Mouse (Mus musculus) T-helper 1 cell (primary cell): ENCODE data around the gene 9130019O22Rik.
"Not testable (repeated sequence)": the region's sequence is repeated elsewhere in the genome, so short reads cannot be mapped to it uniquely, and the experiment has no call there.

Experiments
- in situ Hi-C: fragments of 300-600 bp; cut with MboI, MseI; formaldehyde crosslinking; loops from one replicate; pipeline ENCODE4 v1.15.1; 2025; ENCODE audit warnings: high pct_unique_total_duplicates

Gene 9130019O22Rik

DNA sequence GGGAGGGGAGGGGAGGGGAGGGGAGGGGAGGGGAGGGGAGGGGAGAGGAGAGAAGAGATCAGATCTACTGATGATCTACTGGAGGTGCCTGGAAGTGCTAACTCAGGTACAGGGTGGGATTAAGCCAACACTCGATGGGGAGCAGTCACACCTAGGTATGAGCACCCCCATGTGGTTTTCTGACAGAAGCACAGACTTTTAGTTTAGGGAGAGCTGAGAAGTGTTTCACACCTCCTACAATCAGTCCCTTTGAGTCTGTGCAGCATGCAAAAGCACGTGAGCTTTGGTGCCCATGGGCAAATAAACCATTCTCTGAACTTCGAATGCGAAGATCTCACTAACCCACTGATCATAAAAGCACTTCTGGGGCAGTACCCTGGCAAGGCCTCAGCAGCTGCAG lies 44.6 kb downstream of the 9130019O22Rik start:
- in situ Hi-C loops = no loop called here

DNA sequence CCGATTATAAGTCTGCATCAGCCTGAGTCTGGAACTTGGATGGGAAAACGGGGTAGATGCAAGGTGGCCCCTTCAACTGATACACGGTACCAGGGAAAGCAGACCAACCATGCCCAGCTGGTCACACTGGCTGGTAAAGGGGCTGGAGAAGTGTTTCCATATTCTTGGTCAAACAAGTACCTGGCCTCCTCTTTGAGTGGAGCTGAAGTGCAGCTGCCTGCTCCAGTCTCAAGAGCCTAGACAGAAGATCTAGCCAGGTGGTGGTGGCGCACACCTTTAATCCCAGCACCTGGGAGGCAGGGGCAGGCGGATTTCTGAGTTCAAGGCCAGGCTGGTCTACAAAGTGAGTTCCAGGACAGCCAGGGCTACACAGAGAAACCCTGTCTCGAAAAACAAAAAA lies 45.1 kb downstream of the 9130019O22Rik start:
- in situ Hi-C loops = not testable (repeated sequence)

DNA sequence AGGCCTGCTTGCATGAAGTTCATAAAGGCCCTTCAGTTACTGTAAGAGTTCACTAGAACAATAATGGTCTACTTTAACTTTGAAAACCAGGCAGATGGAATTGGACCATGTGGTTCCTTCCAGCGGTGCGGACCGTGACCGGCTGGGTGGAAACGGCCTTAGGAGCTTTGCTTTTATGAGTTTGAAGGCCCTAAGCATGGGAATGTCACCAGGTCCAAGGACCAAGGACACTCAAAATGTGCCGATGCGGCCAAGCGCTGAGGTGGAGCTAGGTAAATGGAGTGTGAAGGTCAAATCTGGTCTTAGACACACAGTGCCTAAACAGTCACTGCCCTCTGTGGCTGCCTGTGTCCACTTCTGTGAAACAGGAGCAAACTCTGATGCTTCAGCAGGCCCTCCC lies 45.6 kb downstream of the 9130019O22Rik start:
- in situ Hi-C loops = no loop called here

DNA sequence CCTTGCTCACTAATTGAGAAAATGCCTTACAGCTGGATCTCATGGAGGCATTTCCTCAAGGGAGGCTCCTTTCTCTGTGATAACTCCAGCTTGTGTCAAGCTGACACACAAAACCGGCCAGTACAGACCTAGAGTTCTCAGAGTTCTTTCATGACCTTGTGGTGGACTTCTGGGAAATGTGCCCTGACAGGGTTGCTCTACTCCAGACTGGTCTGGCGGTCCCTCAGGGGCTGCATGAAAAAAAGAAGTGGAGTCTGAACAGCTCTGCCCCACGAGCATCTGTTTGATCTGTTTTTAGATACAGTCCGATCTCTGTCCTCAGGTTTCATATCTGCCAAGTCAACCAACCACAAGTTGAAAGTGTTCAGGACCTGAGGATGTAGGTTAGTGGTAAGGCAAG lies 49.3 kb downstream of the 9130019O22Rik start:
- in situ Hi-C loops = loop anchor here (5.0 kb wide), 1 partner anchor 35 kb away; no protein-coding TSS in a partner anchor

DNA sequence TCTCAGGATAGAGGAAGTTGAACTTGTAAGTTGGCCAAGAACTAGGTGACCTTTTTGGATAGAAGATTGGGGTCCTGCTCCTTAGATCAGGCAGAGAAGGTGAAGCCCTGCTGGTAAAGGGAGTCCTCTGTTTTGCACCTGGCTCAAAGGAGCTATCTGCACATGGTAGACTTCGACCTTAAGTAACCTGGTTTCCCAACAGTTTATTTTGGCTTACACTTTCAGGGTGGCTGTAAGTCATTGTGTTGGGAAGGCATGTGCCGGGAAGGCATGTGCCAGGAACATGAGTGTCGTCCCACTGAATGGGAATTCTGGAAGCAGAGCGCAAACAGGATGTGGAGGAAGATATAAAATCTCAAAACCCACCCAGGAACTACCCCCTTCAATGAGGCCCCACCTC lies 51.4 kb downstream of the 9130019O22Rik start:
- in situ Hi-C loops = loop anchor here (5.0 kb wide), 1 partner anchor 33 kb away; no protein-coding TSS in a partner anchor

DNA sequence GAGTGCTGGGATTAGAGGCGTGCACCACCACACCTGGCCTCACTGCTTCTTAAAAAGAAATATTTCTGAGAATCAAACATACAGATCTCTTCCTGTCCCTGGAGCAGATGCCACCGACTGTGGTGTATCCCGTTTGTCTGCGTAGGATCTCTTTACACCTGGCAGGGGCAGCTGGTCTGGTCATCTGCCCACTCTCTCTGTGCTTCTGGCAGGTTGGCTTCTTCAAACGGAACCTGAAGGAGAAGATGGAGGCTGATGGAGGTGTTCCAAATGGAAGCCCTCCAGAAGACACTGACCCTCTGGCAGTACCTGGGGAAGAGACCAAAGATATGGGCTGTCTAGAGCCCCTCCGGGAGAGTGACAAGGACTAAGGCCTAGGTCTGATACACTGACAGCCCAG lies 53.7 kb downstream of the 9130019O22Rik start:
- in situ Hi-C loops = no loop called here
